Mouse (Mus musculus) ovary, adult 18-20 months (tissue): ENCODE results near the gene Emx1.

Experiments
- DNase-seq: peaks from one replicate; pipeline ENCODE4 v3.0.0; 2022; ENCODE audit warnings: low spot score, mixed read lengths

Emx1 gene

GRCm38 (mm10) chr6:85231469-85231868 lies 44.2 kb downstream of the Emx1 start:
- no peak for DNase-seq

- DNase-seq: no peak
These were observed 44.8 kb downstream of the Emx1 start for GRCm38 (mm10) chr6:85232045-85232444.

- DNase-seq: peak; percentile 68
These were observed 45.8 kb downstream of the Emx1 start for GRCm38 (mm10) chr6:85232836-85233623.

GRCm38 (mm10) chr6:85234796-85235195 lies 47.6 kb downstream of the Emx1 start:
- DNase-seq: no peak

- no peak for DNase-seq
These were observed 49.8 kb downstream of the Emx1 start for GRCm38 (mm10) chr6:85237001-85237400.

GRCm38 (mm10) chr6:85237595-85238337 lies 50.5 kb downstream of the Emx1 start:
- DNase-seq: no peak

GRCm38 (mm10) chr6:85239044-85239489 lies 51.8 kb downstream of the Emx1 start:
- DNase-seq: peak; percentile 35

GRCm38 (mm10) chr6:85249821-85250220 lies 62.6 kb downstream of the Emx1 start:
- DNase-seq: no peak

- no peak for DNase-seq
These were observed 63.6 kb downstream of the Emx1 start for GRCm38 (mm10) chr6:85250811-85251241.

- no peak for DNase-seq
These were observed 65.2 kb downstream of the Emx1 start for GRCm38 (mm10) chr6:85252251-85253058.

- DNase-seq: no peak
These were observed 66.0 kb downstream of the Emx1 start for GRCm38 (mm10) chr6:85253275-85253674.
